Mouse (Mus musculus) MEL (cell line): ENCODE data around the gene Enpep. TPM values are rescaled to one million over a fixed set of nuclear protein-coding genes. Genes with fewer than 3 reads are reported as not detected.

Source experiments
- DNase-seq: peaks from one replicate; pipeline ENCODE4 v3.0.0; 2011; ENCODE audit warnings: low read depth, low spot score
- H3K27ac ChIP-seq: 2 replicates; pipeline ENCODE4 v1.5.1; 2012; ENCODE audit warnings: low read depth, mild to moderate bottlenecking, control low read depth, low read length, moderate library complexity; ENCODE audit not compliant: control insufficient read depth
- H3K27me3 ChIP-seq, 2 experiments: fragments of 150-350 bp in 1 of 2; sonication (generic) in 1 of 2; 2 replicates each; pipeline ENCODE4 v1.6.1; 2012; ENCODE audit warnings: low read length in 2 of 2, mild to moderate bottlenecking in 2 of 2, improper control_type of control experiment in 1 of 2, moderate library complexity in 1 of 2; ENCODE audit not compliant: insufficient read depth in 2 of 2, control insufficient read depth in 1 of 2
- H3K36me3 ChIP-seq, 2 experiments: 2 replicates each; pipeline ENCODE4 v1.6.1; 2012 to 2014; ENCODE audit warnings: low read length in 2 of 2, improper control_type of control experiment in 1 of 2, inconsistent platforms in 1 of 2, mild to moderate bottlenecking in 1 of 2; ENCODE audit not compliant: insufficient read depth in 2 of 2, control insufficient read depth in 1 of 2
- H3K4me1 ChIP-seq, 2 experiments: fragments of 150-350 bp in 1 of 2; sonication (generic) in 1 of 2; 2 replicates each; pipeline ENCODE4 v1.6.1; 2012; ENCODE audit warnings: low read length in 2 of 2, improper control_type of control experiment in 1 of 2, mild to moderate bottlenecking in 1 of 2; ENCODE audit not compliant: insufficient read depth in 2 of 2, control insufficient read depth in 1 of 2
- H3K4me3 ChIP-seq, 2 experiments: fragments of 150-350 bp in 1 of 2; sonication (generic) in 1 of 2; 2 replicates each; pipeline ENCODE4 v1.5.1; 2012; ENCODE audit warnings: low read depth in 2 of 2, low read length in 2 of 2, mild to moderate bottlenecking in 2 of 2, moderate library complexity in 2 of 2, control low read depth in 1 of 2, improper control_type of control experiment in 1 of 2; ENCODE audit not compliant: control insufficient read depth in 1 of 2, insufficient read depth in 1 of 2
- H3K79me2 ChIP-seq: 2 replicates; pipeline ENCODE4 v1.6.1; 2012; ENCODE audit warnings: mild to moderate bottlenecking, low read length, moderate library complexity; ENCODE audit not compliant: control insufficient read depth, poor library complexity, insufficient read depth
- H3K9ac ChIP-seq: 2 replicates; pipeline ENCODE4 v1.6.1; 2012; ENCODE audit warnings: low read depth, mild to moderate bottlenecking, control low read depth, low read length, moderate library complexity; ENCODE audit not compliant: control insufficient read depth, poor library complexity, severe bottlenecking
- H3K9me3 ChIP-seq: fragments of 150-350 bp; sonication (generic); replicated peaks from 2 replicates; pipeline ENCODE4 v1.6.1; 2012; ENCODE audit warnings: mild to moderate bottlenecking, low read length, improper control_type of control experiment, moderate library complexity; ENCODE audit not compliant: insufficient read depth
- BHLHE40 ChIP-seq: IDR thresholded peaks from 2 replicates; pipeline ENCODE4 v1.6.1; 2012; ENCODE audit warnings: low read depth, mild to moderate bottlenecking, inconsistent platforms, low read length, improper control_type of control experiment, borderline replicate concordance
- CTCF ChIP-seq, 3 experiments: IDR thresholded peaks in 2 of 3; conservative IDR thresholded peaks in 1 of 3; 2 replicates each; pipeline ENCODE4 v1.5.1; 2011 to 2012; ENCODE audit warnings: low read length in 3 of 3, low read depth in 2 of 3, mild to moderate bottlenecking in 2 of 3, improper control_type of control experiment in 1 of 3, inconsistent platforms in 1 of 3, mixed read lengths in 1 of 3, moderate library complexity in 1 of 3; ENCODE audit not compliant: control insufficient read depth in 1 of 3, insufficient read depth in 1 of 3, poor library complexity in 1 of 3, severe bottlenecking in 1 of 3
- E2F4 ChIP-seq: IDR thresholded peaks from 2 replicates; pipeline ENCODE4 v1.6.1; 2011; ENCODE audit warnings: low read depth, low read length, improper control_type of control experiment, borderline replicate concordance
- ELF1 ChIP-seq: IDR thresholded peaks from 2 replicates; pipeline ENCODE4 v1.6.1; 2014; ENCODE audit warnings: low read depth, mild to moderate bottlenecking, inconsistent platforms, low read length, improper control_type of control experiment, moderate library complexity
- EP300 ChIP-seq, 2 experiments: IDR thresholded peaks; 2 replicates each; pipeline ENCODE4 v1.6.1; 2011; ENCODE audit warnings: improper control_type of control experiment in 2 of 2, low read length in 2 of 2, low read depth in 1 of 2, mild to moderate bottlenecking in 1 of 2
- GABPA ChIP-seq: IDR thresholded peaks from 2 replicates; pipeline ENCODE4 v1.6.1; 2012; ENCODE audit warnings: low read depth, mild to moderate bottlenecking, inconsistent platforms, low read length, improper control_type of control experiment, moderate library complexity
- GATA1 ChIP-seq: IDR thresholded peaks from 2 replicates; pipeline ENCODE4 v1.6.1; 2011; ENCODE audit warnings: low read depth, low read length, improper control_type of control experiment
- HCFC1 ChIP-seq: IDR thresholded peaks from 2 replicates; pipeline ENCODE4 v1.6.1; 2012; ENCODE audit warnings: low read depth, mild to moderate bottlenecking, inconsistent platforms, low read length, improper control_type of control experiment, moderate library complexity
- JUND ChIP-seq: IDR thresholded peaks from 2 replicates; pipeline ENCODE4 v1.6.1; 2011; ENCODE audit warnings: low read depth, mild to moderate bottlenecking, improper control_type of control experiment, low read length
- KAT2A ChIP-seq: conservative IDR thresholded peaks from 2 replicates; pipeline ENCODE4 v1.6.1; 2012; ENCODE audit warnings: low read depth, low read length, improper control_type of control experiment, inconsistent platforms
- MAFK ChIP-seq: IDR thresholded peaks from 2 replicates; pipeline ENCODE4 v1.6.1; 2011; ENCODE audit warnings: low read depth, mild to moderate bottlenecking, low read length, improper control_type of control experiment, borderline replicate concordance
- MAX ChIP-seq: IDR thresholded peaks from 2 replicates; pipeline ENCODE4 v1.6.1; 2011; ENCODE audit warnings: low read length, improper control_type of control experiment
- MAZ ChIP-seq: IDR thresholded peaks from 2 replicates; pipeline ENCODE4 v1.6.1; 2012; ENCODE audit warnings: low read depth, mild to moderate bottlenecking, inconsistent platforms, low read length, improper control_type of control experiment
- MEF2A ChIP-seq: IDR thresholded peaks from 2 replicates; pipeline ENCODE4 v1.6.1; 2014; ENCODE audit warnings: low read depth, mild to moderate bottlenecking, inconsistent platforms, low read length, improper control_type of control experiment; ENCODE audit not compliant: poor library complexity, insufficient replicate concordance, severe bottlenecking; ENCODE audit errors: extremely low read depth
- MYC ChIP-seq: IDR thresholded peaks from 2 replicates; pipeline ENCODE4 v1.6.1; 2011; ENCODE audit warnings: low read depth, mild to moderate bottlenecking, low read length, improper control_type of control experiment, moderate library complexity
- NELFE ChIP-seq: IDR thresholded peaks from 2 replicates; pipeline ENCODE4 v1.6.1; 2011; ENCODE audit warnings: low read depth, low read length, improper control_type of control experiment
- NRF1 ChIP-seq: IDR thresholded peaks from 2 replicates; pipeline ENCODE4 v1.6.1; 2014; ENCODE audit warnings: low read depth, mild to moderate bottlenecking, inconsistent platforms, low read length, improper control_type of control experiment, moderate library complexity; ENCODE audit not compliant: poor library complexity, insufficient read depth, severe bottlenecking
- POLR2A ChIP-seq, 2 experiments: IDR thresholded peaks; 2 replicates each; pipeline ENCODE4 v1.6.1; 2011 to 2012; ENCODE audit warnings: low read length in 2 of 2, mild to moderate bottlenecking in 2 of 2, control low read depth in 1 of 2, improper control_type of control experiment in 1 of 2, low read depth in 1 of 2, moderate library complexity in 1 of 2; ENCODE audit not compliant: control insufficient read depth in 1 of 2, insufficient read depth in 1 of 2, poor library complexity in 1 of 2
- POLR2AphosphoS2 ChIP-seq: IDR thresholded peaks from 2 replicates; pipeline ENCODE4 v1.6.1; 2011; ENCODE audit warnings: low read length, improper control_type of control experiment
- RAD21 ChIP-seq: IDR thresholded peaks from 2 replicates; pipeline ENCODE4 v1.6.1; 2011; ENCODE audit warnings: mild to moderate bottlenecking, low read depth, low read length, improper control_type of control experiment
- RCOR1 ChIP-seq: IDR thresholded peaks from 2 replicates; pipeline ENCODE4 v1.6.1; 2012; ENCODE audit warnings: low read depth, mild to moderate bottlenecking, inconsistent platforms, low read length, improper control_type of control experiment
- SIN3A ChIP-seq: IDR thresholded peaks from 2 replicates; pipeline ENCODE4 v1.6.1; 2012; ENCODE audit warnings: low read length, improper control_type of control experiment, inconsistent platforms
- SMC3 ChIP-seq: IDR thresholded peaks from 2 replicates; pipeline ENCODE4 v1.6.1; 2011; ENCODE audit warnings: low read depth, low read length, improper control_type of control experiment
- TAL1 ChIP-seq: IDR thresholded peaks from 2 replicates; pipeline ENCODE4 v1.6.1; 2012; ENCODE audit warnings: mild to moderate bottlenecking, inconsistent platforms, low read length, moderate library complexity, mixed read lengths
- TCF12 ChIP-seq: IDR thresholded peaks from 2 replicates; pipeline ENCODE4 v1.6.1; 2014; ENCODE audit warnings: low read depth, mild to moderate bottlenecking, inconsistent platforms, low read length, improper control_type of control experiment, moderate library complexity
- USF1 ChIP-seq: IDR thresholded peaks from 2 replicates; pipeline ENCODE4 v1.6.1; 2014; ENCODE audit warnings: low read depth, mild to moderate bottlenecking, inconsistent platforms, low read length, improper control_type of control experiment, moderate library complexity
- USF2 ChIP-seq, 2 experiments: IDR thresholded peaks; 2 replicates each; pipeline ENCODE4 v1.6.1; 2011 to 2012; ENCODE audit warnings: improper control_type of control experiment in 2 of 2, low read length in 2 of 2, borderline replicate concordance in 1 of 2, inconsistent platforms in 1 of 2, low read depth in 1 of 2, mild to moderate bottlenecking in 1 of 2; ENCODE audit not compliant: insufficient read depth in 1 of 2
- ZC3H11A ChIP-seq: IDR thresholded peaks from 2 replicates; pipeline ENCODE4 v1.6.1; 2012; ENCODE audit warnings: low read depth, mild to moderate bottlenecking, inconsistent platforms, low read length, improper control_type of control experiment
- ZKSCAN1 ChIP-seq: IDR thresholded peaks from 2 replicates; pipeline ENCODE4 v1.6.1; 2012; ENCODE audit warnings: low read depth, mild to moderate bottlenecking, inconsistent platforms, low read length, improper control_type of control experiment, moderate library complexity
- ZNF384 ChIP-seq: IDR thresholded peaks from 2 replicates; pipeline ENCODE4 v1.6.1; 2012; ENCODE audit warnings: low read depth, mild to moderate bottlenecking, inconsistent platforms, low read length, improper control_type of control experiment
- polyA plus RNA-seq, 2 experiments: library from polyadenylated mRNA; stranded (reverse) in 1 of 2; unstranded in 1 of 2; fragments of >175 nt in 1 of 2; fragments of >200 nt in 1 of 2; gene quantifications; 2 replicates each; pipeline versions ENCODE4 v1.2.1 to v1.2.4; 2012; ENCODE audit warnings: low replicate concordance in 2 of 2, low read depth in 1 of 2; ENCODE audit not compliant: insufficient read length in 2 of 2, insufficient read depth in 1 of 2, missing spikeins in 1 of 2
- total RNA-seq: library from RNA; depleted of rRNA; stranded (reverse); fragments of 300-350 nt; gene quantifications from 2 replicates; pipeline ENCODE4 v1.2.3, GENCODE M21; 2012

Gene Enpep
- total and polyA plus RNA-seq, 3 experiments, result not detected

GRCm38 (mm10) chr3:129369491-129369890 lies 37.0 kb upstream of the Enpep start:
- H3K27me3 ChIP-seq, result no peaks in the 10 kb centered on the region
- H3K79me2 ChIP-seq, result no peaks in the 10 kb centered on the region
- no peak for DNase-seq
- H3K4me1 ChIP-seq, result no peaks in the 10 kb centered on the region
- no peak overlapping the region for H3K9ac ChIP-seq
- H3K36me3 ChIP-seq, result no peaks in the 10 kb centered on the region
- H3K4me3 ChIP-seq, result no peak overlapping the region
- no peak overlapping the region for H3K27ac ChIP-seq
- H3K9me3 ChIP-seq, result no peaks in the 10 kb centered on the region
- TF ChIP-seq GABPA, result no peak
- no peak for TF ChIP-seq EP300 (IDR thresholded peaks at IDR 0.05; ENCODE audit: low read depth in 1 of 2, low read length in 2 of 2)
- no peak for TF ChIP-seq NELFE
- no peak for TF ChIP-seq E2F4
- no peak for TF ChIP-seq MYC
- no peak for TF ChIP-seq GATA1
- TF ChIP-seq TAL1, result no peak
- TF ChIP-seq MAX, result no peak
- no peak for TF ChIP-seq JUND
- TF ChIP-seq CTCF (IDR thresholded peaks at IDR 0.05 in 2 of 3, conservative IDR thresholded peaks at IDR 0.05 in 1 of 3; ENCODE audit: control insufficient read depth in 1 of 3, insufficient read depth in 1 of 3, low read depth in 2 of 3, low read length in 3 of 3, poor library complexity in 1 of 3, severe bottlenecking in 1 of 3), result no peak
- no peak for TF ChIP-seq TCF12
- TF ChIP-seq NRF1, result no peak
- TF ChIP-seq KAT2A, result no peak
- TF ChIP-seq POLR2AphosphoS2, result no peak
- TF ChIP-seq ZKSCAN1, result no peak
- no peak for TF ChIP-seq BHLHE40
- no peak for TF ChIP-seq ZNF384
- no peak for TF ChIP-seq MAZ
- no peak for TF ChIP-seq ELF1
- no peak for TF ChIP-seq SIN3A

DNA sequence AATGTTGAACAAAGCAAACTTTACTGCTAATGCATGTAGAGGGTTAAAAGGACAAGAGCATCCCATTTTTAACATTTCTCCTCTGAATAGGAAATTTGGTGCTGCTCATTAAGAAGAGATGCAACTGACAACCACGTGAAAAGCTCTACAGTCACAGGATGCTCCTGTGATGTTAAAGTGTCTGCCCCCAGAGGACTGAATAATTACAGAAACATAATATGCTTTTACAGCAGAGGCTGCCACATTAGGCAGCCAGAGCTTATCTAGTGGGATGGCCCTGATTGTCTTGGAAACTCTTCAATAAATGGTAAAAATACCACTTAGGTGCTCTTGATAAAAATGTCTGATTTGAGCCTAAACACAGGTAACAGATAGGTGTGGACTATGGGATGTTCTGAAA lies 33.4 kb upstream of the Enpep start:
- no peaks in the 10 kb centered on the region for H3K27me3 ChIP-seq
- no peak overlapping the region for H3K4me3 ChIP-seq
- H3K36me3 ChIP-seq, result no peaks in the 10 kb centered on the region
- H3K79me2 ChIP-seq, result no peaks in the 10 kb centered on the region
- H3K4me1 ChIP-seq, result no peaks in the 10 kb centered on the region
- no peak overlapping the region for H3K27ac ChIP-seq
- DNase-seq, result no peak
- H3K9me3 ChIP-seq, result no peaks in the 10 kb centered on the region
- TF ChIP-seq JUND, result no peak
- TF ChIP-seq HCFC1, result no peak
- TF ChIP-seq POLR2A (IDR thresholded peaks at IDR 0.05; ENCODE audit: control insufficient read depth in 1 of 2, insufficient read depth in 1 of 2, low read depth in 1 of 2, low read length in 2 of 2, poor library complexity in 1 of 2), result no peak
- TF ChIP-seq USF2 (IDR thresholded peaks at IDR 0.05; ENCODE audit: borderline replicate concordance in 1 of 2, insufficient read depth in 1 of 2, low read depth in 1 of 2, low read length in 2 of 2), result no peak
- TF ChIP-seq BHLHE40, result no peak
- TF ChIP-seq TAL1, result no peak
- TF ChIP-seq EP300 (IDR thresholded peaks at IDR 0.05; ENCODE audit: low read depth in 1 of 2, low read length in 2 of 2), result no peak
- no peak for TF ChIP-seq RCOR1
- TF ChIP-seq SMC3, result no peak
- TF ChIP-seq RAD21, result no peak
- TF ChIP-seq USF1, result no peak
- no peak for TF ChIP-seq POLR2AphosphoS2
- TF ChIP-seq TCF12, result no peak
- TF ChIP-seq ZC3H11A, result no peak
- no peak for TF ChIP-seq MAFK
- TF ChIP-seq KAT2A, result no peak
- no peak for TF ChIP-seq MEF2A
- no peak overlapping the region for H3K9ac ChIP-seq
